Mouse (Mus musculus): ENCODE measurements at regions not wholly inside any gene's neighbourhood (a gene's known extent, or its start where the extent isn't known, plus 50 kb on each side); places are given as distances from the start of the nearest gene placed in this dataset.

DNA sequence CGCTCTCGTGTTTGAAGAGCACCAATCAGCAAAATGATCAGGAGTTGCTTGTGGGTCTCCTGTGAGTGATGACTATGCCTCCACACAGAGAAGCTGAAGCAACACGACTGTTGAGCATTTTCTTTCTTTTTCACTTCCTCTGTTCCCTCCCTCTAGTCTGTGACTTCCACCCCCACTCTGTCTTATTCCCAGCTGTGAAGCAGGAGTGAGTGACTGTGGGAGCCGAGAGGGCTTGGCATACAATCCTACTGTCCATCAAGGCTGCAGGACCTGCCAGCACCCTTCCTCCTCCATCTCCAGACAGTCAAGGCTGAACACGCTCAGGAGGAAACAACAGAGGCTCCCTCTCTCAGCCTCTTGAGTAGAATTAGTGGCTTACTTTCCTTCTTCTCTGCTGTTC is 401.3 kb downstream of the Plcl1 start:
- DNase-seq (ENCODE audit: low read depth), result no peak

GRCm38 (mm10) chr1:55808724-55809519 is 403.2 kb downstream of the Plcl1 start:
- DNase-seq (ENCODE audit: low read depth), result no peak

DNA sequence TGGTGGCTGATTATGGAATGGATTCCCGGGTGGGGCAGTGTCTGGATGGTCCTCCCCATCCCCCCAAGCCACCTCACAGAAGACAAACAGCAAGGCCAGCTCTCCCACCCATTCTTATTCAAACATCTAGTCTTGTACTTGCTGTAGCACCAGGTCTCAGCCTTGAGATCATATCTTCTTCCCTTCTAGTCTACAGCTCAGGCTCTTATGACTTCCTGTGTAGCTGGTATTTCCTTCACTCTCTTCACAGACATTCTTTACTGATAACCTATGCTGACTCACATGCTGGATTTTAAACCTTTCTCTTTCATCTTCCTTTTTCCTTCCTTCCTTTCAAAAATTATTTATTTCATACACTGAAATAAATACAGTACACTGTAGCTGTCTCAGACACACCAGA is 406.8 kb downstream of the Plcl1 start:
- DNase-seq (ENCODE audit: low read depth), result no peak

- no peak for DNase-seq (ENCODE audit: low read depth)
Observed at GRCm38 (mm10) chr1:55820866-55821500, 415.3 kb downstream of the Plcl1 start.

- DNase-seq (ENCODE audit: low read depth), result no peak
Observed at GRCm38 (mm10) chr1:55822599-55822998, 416.9 kb downstream of the Plcl1 start.

GRCm38 (mm10) chr1:55827191-55827590 is 421.5 kb downstream of the Plcl1 start:
- no peak for DNase-seq (ENCODE audit: low read depth)

DNA sequence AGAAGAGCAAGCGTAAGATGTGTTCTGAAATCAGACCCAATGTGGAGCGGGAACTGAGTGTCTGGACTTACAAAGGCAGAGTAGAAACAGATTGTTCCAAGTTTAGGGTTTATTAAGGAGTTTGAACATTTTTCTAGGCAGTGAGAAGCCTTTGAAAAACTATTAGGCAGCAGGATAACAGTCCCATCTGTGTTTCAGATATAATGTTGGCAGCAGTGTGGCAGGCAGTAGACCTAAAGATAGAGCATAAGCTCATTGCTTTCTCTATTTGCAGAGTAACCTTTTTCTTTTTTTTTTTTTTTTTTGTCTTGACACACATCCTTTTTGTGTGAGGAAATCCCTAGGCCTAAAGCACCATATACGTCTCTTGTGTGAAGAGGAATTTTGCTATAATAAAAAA is 429.6 kb downstream of the Plcl1 start:
- DNase-seq (ENCODE audit: low read depth), result no peak

DNA sequence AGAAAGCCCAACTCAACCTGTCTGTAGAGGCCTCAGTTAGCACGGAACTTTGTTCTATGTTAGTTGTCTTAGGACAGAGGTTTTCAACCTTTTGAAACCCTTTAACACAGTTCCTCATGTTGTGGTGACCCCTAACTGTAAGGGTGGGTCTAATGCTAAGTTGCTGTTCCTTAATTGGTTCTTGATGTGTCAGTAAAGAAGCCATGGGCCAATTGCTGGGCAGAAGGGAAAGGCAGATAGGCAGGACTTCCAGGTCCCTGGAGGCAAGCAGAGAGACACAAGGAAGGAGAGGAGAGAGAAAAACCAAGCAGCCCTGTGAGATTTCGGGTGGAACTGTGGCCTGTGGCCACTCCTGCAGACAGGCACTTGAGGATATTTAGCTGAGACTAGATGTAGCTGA is 431.0 kb downstream of the Plcl1 start:
- DNase-seq (ENCODE audit: low read depth), result no peak

GRCm38 (mm10) chr1:55837366-55837765 is 431.6 kb downstream of the Plcl1 start:
- DNase-seq (ENCODE audit: low read depth), result no peak

GRCm38 (mm10) chr1:55838168-55838567 is 432.4 kb downstream of the Plcl1 start:
- no peak for DNase-seq (ENCODE audit: low read depth)

GRCm38 (mm10) chr1:55848806-55849205 is 443.1 kb downstream of the Plcl1 start:
- no peak for DNase-seq (ENCODE audit: low read depth)

DNA sequence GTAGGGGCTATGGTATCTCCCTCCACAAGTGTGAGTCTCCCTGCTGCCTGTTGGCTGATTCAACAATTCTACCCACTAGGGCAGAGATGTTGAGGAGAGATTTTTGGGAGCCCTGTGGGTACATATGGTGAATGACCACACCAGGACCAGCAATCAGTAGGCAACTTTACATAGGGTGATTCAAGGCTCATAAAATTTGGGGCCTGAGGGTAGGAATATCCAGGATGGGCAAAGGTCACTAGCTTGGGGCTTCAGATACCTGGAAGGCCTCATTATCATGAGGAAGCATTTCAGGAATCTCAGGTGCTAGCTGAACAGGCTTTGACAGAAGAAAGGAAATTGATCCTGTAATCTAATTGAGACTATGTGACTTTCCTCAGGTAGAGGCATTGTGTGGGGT is 446.6 kb downstream of the Plcl1 start:
- no peak for DNase-seq (ENCODE audit: low read depth)

- DNase-seq (ENCODE audit: low read depth), result no peak
Observed at GRCm38 (mm10) chr1:55859113-55859512, 453.4 kb downstream of the Plcl1 start.

DNA sequence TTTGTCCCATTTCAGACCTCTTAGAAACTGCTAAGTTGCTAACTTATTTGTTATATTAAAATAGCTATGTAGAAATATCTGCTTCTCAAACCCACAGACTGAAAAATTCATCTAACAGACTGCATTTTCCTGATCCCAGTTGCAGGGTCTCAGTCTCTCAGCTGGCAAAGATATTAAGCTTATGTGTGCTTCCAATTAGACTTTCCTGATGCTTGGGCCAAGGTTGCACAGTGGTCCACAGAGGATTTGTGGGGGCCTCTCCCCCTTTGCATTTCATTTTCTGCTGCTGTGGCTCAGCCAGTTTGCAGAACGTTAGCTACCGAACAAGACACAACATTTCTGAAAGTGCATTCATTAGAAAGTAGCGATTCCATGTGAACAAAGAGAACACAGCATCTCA is 457.4 kb downstream of the Plcl1 start:
- DNase-seq (ENCODE audit: low read depth), result no peak

GRCm38 (mm10) chr1:55865274-55865673 is 459.6 kb downstream of the Plcl1 start:
- no peak for DNase-seq (ENCODE audit: low read depth)

DNA sequence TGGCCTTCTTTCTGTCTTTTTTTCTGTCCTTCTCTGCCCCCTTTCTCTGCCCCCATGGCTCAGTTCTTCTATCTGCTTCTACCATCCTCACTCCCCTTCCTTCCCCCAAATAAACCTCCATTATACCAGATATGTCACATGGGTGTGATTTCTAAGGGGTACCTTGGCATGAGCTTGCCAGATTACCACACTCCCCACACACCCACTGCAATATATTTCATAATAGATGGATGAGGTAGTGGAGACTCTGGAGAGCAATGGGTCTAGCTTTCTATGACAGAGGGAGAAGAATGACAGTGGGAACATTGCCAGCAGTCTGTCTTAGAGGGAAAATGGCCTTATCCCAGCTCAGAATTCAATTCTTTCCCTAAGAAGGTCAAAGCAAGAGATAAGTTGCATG is 461.0 kb downstream of the Plcl1 start:
- no peak for DNase-seq (ENCODE audit: low read depth)

GRCm38 (mm10) chr1:55873583-55873982 is 467.9 kb downstream of the Plcl1 start:
- DNase-seq (ENCODE audit: low read depth), result no peak

GRCm38 (mm10) chr1:55874143-55874867 is 468.6 kb downstream of the Plcl1 start:
- peak; percentile 34 for DNase-seq (ENCODE audit: low read depth)

DNA sequence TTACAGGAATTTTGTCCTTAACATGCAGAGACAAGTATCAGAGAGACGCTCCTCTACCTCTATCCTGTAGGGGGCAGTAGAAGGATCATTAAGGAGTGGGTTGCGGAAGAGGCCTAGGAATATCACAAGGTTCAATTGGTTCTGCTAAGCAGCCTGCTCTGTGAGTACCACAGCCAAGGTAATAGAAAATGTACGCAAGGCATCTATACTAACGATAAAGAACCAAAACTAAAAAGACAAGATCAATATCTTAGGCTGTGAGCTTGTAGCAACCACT is 469.1 kb downstream of the Plcl1 start:
- DNase-seq (ENCODE audit: low read depth), result no peak

- DNase-seq (ENCODE audit: low read depth), result no peak
Observed at GRCm38 (mm10) chr1:55884576-55884975, 478.9 kb downstream of the Plcl1 start.

DNA sequence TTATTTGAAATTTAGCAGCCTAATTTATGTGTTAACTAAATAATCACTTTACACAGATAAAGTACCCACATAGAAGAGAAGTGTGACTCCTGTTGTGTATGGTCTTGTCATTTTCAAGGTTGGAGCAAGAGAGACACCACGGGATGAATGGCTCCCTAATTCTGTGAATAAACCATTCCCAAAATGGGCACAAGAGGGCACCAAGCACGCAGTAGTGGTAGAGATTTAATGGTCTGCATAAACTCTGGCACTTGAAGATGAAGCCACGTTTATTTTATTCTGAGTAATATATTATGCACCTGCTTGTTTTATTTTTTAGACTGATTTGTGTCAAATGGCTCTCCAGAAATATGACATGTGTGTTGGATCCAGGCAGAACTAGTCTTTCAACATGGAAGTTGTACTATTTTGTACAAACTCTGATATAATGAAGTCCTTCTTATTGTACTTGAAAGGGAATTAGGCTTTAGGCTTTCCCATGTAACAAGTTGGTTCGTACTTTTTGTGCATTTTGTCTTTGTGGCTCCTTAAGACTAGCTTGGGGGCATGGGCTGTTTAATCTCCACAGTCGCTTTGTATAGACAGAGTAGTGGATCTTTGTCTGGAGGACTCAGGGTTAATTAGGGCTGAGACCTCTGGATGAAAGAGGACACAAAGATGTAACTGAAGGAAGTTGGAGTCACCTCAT is 480.8 kb downstream of the Plcl1 start:
- DNase-seq (ENCODE audit: low read depth), result no peak

DNA sequence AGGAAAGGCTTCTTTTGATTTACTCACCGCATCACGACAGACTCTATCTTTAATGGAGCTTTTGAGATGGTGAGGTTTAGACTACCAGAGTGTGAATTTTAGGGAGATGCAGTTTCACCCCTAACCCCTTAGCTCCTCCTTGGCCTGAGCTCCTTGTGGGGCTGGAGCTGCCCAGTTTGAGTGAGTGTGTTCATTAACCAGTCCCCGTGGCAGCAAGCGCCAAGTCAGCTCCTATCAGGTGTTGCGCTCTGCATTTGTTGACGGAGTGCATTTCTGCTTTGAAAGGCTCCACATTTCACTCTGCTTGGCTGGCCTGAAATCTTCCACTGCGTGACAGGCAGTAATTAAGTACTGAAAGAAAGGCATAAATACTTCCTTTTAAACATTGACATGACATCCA is 481.7 kb downstream of the Plcl1 start:
- no peak for DNase-seq (ENCODE audit: low read depth)
